Mouse (Mus musculus) stomach, postnatal 0 days (tissue): Measurements from ENCODE around the gene Cryl1.
A peak's percentile ranks its signal among the peaks of the same experiment; 100 is the strongest.

Experiments
- CTCF ChIP-seq: IDR thresholded peaks from 2 replicates; pipeline ENCODE4 v1.5.1; 2016; ENCODE audit warnings: antibody characterized with exemption, low read depth, mild to moderate bottlenecking, moderate library complexity
- EP300 ChIP-seq: optimal IDR thresholded peaks from 2 replicates; pipeline ENCODE3; 2016; ENCODE audit warnings: antibody characterized with exemption

DNA sequence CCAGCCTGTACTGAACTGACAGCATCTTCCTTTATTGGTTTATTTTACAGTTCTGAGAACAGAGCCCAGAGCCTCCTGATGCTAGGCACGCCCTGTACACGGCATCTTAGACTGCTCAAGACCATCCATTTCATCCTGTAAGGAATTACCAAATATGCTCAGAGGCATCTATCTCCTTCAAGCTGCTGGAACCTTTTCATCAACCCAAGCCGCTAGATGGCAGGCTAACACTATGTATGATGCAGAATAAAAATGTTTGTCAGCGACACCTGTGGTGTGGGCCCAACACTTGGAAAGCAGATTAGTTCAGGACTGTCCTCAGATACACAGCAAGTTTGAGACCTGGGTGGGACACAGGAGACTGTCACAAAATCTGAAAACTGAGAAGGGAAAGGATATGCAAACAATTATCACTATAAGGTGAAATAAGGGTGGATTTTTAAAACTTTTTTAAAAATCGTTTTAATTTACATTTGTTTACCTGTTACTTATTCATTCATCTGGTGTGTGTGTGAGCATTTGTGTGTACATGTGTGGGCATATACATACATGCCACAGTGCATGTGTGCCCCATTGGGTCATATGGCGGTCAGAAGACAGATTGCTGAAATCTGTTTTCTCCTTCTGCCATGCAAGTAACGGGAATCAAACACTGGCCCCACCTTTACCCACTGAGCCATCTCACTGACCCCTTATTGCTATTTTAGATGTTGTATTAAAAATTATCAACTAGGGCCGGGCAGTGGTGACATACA is 25.8 kb downstream of the Cryl1 start:
- TF ChIP-seq CTCF (peak; percentile 96), EP300 (no peak)
